Mouse (Mus musculus) thymus, postnatal 0 days (tissue): ENCODE measurements around the gene Mycbpap. TPM values are rescaled to one million over a fixed set of nuclear protein-coding genes. Genes with fewer than 3 reads are reported as not detected.

Source experiments
- DNase-seq: peaks from one replicate; pipeline ENCODE4 v3.0.0-alpha.2; 2015; ENCODE audit warnings: low spot score
- polyA plus RNA-seq: library from polyadenylated mRNA; unstranded; fragments of >200 nt; fragmentation: Nextera tagmentation; extraction: Ambion mirVana; gene quantifications from 2 replicates; pipeline ENCODE4 v1.2.1, GENCODE M21; 2015

The Mycbpap gene
- 0.14 and 0.17 TPM in 2 replicates for polyA plus RNA-seq

DNA sequence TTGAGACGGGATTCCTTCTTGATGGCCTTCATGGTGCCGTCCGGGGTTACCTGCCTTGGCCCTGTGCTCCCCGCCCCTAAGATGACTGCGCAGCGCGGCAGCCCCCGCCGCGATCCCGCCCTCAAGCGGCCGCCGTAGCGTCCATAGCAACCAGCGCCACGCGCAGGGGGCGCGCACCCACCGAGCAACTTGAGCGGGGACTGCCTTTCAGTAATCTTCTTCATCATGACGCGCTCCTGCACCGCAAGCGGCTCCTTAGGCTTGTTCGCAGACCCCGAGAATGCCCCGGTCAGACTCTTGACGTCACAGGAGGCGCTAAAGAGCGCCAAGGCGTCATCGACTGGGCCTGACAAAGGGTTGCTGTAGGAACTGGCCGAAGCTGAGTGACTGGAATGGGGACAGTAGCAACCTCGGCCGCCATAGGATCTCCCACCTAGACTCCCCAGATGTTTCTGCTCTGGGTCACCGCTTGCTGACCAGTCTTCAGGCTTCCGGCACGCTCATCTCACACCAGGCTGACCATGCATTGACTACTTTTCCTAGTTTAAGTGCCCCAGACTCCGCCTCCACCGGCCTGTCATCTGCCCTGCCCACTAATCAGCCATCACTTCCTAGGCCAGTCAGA, at the start of gene Mycbpap:
Mycbpap (minus strand) TSS at position 524 of the 625 bp plus-strand sequence.
- peak; percentile 10 for DNase-seq

DNA sequence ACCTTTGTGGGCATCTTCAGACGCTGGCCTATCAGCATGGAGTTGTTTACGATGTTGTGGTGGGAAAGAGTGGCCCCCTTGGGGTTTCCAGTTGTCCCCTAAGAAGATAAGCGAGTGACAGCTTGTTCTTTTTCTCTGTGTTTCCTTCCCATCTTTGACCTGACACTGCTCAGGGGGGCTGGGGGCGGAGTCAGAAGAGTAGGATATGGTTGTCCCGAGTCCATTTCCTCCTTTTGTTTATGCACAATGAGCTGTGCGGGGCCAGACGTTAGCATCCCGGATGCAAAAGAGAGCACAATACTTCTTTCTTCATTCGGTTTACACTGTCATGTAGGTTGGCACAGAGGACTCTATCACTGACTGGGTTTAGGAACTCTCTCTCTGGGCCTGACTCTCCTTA, 49.1 kb upstream of the Mycbpap start:
- DNase-seq: peak; percentile 82

DNA sequence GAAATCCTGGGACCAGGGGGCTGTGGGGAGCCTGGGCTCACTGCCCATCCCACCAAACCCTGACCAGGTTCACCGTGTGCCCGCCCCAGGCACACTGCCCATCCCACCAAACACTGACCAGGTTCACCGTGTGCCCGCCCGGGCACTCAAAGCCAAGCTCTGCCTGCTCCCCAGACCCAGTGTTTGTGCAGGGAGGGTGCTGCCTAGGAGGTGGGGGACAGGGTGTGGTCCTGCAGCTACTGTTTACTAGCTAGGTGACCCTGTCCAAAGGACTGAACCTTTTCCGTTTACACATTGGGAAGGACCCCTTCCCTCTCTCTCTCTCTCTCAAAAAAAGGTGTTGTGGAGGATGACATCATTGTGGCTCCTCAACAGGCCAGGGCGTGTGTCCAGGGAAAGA, 45.8 kb upstream of the Mycbpap start:
- DNase-seq: no peak

DNA sequence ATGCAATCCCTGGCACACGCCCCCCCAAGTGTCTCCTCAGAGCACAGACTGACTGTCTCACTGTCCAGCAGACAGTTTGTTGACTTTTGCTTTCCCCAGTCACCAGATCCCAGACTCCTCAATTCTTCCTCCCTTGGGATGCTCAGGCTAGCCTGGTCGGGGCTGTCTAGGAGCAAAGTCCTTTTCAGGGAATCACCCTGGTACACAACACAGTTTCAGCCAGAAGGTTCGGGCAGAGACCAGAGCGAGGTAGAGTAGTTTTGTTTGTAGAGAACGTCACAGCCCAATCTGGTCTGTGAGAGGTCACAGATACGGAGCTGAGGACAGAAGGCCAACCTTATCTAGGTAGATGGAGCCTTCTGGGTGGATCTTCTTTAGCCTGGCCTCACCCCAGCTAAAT, 45.0 kb upstream of the Mycbpap start:
- no peak for DNase-seq

DNA sequence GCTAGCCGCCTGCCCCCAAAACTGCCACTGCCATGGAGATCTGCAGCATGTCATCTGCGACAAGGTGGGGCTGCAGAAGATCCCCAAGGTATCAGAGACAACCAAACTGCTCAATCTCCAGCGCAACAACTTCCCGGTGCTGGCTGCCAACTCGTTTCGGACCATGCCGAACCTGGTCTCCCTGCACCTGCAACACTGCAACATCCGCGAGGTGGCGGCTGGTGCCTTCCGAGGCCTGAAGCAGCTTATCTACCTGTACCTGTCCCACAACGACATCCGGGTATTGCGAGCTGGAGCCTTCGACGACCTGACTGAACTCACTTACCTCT, 43.6 kb upstream of the Mycbpap start:
- peak; percentile 15 for DNase-seq

DNA sequence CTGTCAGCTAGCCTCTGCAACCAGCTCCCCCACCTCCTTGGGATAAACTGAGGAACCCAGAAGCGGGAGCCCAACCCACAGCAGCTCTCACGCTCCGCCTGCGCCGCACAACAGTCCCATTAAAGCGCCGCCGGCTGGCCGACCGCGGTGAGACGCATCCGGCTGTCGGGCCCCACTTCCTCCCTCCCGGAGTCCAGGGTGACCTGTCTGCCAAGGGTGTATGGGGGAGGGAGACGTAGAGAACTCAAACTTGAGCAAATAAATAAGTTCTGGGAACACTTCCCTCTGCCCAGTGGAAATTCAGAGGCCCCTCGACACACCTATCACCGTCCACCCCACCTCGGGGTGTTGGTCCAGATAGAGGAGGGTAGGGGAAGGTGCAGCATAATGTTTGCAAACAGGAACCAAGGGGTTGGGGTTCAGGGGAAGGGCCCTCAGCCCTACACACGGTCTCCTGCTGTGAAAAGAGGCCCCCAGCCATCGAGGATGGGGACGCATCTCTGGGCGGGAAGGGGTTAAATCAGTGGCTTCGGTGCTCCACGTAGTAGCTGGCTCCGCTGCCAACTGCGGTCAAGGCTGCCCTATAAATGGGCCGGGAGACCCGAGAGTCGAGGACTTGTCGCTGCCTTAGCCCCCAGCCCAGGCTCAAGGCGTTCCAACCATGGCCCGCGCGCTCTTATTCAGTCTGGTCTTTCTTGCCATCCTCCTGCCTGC, 43.1 kb upstream of the Mycbpap start, which contains the start of gene Chad:
Chad (plus strand) TSS at position 611 of the 714 bp plus-strand sequence.
- peak; percentile 39 for DNase-seq

DNA sequence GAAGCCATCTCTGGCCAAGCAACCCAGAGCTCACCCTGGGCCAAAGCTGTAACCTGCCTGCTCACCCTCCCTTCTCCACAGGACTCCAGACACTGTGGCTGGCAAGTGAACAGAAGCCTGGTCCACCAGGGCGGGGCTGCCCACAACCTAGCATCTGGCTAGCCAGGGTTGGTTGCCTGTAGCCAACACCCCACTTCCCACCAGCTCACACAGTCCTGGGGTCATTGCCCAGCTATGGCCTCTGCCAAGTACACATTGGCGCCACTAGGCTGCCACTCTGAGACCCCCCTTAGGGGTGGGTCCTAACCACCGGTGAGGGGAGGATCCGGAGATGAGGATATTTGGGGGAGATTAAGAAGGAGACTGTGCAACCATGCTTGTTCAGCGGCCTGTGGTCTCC, 42.3 kb upstream of the Mycbpap start:
- DNase-seq: no peak

DNA sequence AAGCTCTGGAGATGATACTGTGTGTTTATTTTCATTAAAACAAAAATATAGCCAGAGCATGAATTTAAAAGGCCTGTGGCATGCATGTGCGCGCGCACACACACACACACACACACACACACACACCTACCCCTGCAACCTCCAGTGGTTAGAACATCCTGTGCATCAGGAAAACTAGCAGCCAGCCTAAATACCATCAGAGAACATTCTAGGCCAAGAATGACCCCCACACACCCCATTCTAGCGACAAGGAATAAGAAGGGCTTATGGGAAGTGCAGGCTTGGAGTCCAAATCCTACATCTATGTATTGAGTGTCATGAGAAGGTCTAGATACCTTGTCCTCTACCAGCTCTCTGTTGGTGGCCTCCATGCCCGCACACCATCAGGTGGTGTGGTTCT, 41.8 kb upstream of the Mycbpap start:
- no peak for DNase-seq

DNA sequence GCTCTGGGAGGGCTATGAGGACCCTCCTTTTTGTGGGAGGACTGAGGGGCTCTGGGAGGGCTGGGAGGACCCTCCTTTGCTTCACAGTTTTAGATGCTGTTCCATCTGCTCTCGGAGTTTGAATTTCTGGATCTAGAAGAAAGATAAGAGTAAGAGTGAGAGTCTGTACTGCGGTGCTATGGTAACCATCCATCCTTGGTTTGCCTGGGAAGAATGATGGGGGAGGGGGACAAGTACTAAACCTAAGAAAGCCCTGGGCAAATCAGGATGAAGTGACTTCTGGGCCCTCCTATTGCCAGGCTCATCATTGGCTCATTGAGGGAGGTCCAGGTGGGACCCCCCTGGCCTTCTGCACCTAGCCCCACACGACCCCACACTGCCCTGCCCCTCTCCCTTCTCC, 36.7 kb upstream of the Mycbpap start:
- no peak for DNase-seq

DNA sequence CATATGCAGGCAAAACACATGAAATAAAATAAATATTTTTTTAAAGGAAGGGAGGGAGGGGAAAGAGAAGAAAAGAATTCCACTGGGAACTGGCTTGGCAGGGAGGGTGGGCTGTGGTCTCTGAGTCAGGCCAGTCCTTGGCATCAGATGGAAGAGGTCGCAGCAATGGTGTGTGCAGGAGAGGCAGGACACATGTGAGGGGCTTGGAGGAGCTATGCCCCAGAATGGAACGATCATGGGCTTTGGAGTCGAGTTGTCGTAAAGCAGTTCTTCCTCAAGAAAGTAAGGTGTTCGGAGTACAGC, 28.9 kb upstream of the Mycbpap start:
- no peak for DNase-seq

DNA sequence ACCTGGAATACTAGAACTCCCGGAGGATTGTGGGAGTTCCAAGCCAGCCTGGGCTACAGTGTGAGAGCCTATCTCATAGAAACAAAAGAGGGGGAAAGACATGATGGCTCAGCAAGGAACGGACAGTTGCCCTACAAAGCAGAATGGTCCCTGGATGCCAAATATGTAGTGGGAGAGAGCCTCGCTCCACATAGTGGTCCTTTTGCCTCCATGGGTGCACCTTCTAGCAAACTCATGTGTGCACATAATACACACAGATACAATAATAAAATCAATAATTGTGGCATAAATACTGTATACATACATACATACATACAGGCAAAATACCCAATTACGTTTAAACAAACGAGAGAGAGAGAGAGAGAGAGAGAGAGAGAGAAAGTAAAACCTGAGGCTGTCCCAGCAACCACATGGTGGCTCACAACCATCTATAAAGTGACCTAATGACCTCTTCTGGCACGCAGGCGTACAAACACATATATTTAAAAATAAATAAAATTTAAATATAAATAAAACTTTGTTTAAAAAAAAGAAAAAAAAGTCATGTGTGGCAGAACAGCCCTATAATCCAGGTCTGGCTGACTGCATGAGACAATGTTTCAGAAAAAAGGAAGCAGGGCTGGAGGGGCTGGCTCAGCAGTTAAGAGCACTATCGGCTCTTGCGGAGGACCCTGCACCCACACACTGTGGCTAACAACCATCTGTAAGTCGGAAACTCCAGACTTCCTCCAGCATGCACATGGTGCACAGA, 28.3 kb upstream of the Mycbpap start:
- no peak for DNase-seq

DNA sequence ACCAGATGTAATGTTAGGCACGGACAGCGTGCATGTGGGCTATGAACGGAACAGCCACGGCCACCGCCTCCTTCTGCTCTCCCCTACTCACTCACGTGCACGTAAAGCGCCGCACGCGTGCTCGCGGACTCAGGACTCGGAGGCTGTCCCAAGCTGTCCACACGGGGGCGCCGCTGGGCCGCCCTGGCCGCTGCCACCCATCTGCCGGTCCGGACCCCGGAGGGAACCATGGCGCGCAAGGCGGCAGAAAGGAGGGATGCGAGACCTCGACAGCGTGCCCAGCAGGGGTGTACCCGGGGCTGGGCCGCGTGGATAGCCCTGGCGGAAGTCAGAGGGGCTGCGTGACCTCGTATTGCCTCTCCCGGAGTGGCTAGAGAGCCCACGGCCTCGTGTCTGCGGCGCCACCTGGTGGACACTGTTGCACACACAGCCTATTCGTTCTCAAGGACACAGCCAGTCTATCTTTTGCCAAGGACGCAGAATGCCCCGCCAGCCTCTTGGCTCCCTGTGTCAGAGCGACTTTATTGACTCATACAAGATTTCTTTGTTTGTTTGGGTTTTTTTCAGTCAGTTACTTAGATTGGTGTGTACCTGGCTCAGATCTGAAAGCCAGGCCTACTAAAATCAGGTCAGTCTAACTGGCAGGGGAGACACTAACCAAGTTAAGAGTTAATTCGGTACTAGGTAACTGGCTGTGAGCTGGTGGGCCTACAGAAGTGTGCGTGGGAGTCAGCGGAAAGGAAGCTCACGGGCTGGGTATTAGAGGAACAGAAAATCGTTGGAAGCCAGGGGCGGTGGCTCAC, 27.5 kb upstream of the Mycbpap start, which contains the start of gene Rsad1:
Rsad1 (minus strand) TSS at position 368 of the 803 bp plus-strand sequence.
- DNase-seq: peak; percentile 91

DNA sequence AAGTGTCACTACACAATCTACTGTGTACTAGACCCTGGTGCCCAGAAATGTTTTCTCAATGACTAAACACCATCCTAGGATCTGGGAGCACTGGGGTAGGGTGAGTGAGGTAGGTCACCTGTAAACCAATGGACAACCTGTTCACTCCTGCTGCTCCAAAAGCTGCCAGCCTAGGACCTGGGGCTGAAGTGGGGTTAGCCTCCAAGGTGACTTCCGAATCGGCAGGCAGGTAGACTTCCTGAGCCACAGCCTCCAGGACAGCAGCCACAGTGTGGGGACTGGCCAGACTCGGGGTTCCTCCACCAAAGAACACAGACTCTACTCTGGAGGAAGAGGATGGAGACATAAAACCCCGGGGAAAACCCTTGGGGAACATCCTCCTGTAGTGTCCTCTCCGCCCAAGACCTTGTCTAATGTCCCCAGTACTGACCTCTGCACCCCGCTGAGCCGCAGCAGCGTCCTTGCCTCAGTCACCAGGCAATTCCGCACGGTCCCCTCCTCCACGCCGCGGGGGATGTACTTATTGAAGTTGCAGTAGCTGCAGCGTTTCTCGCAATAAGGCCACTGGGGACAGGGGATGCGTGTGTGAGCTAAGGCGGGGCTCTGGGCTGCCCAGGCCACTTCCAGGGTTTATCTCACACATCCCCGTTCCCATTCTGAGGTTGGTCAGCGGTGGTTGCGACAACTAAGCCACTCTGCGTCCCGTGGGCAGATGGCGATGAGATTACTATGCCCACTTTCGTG, 26.7 kb upstream of the Mycbpap start:
- DNase-seq: peak; percentile 27

DNA sequence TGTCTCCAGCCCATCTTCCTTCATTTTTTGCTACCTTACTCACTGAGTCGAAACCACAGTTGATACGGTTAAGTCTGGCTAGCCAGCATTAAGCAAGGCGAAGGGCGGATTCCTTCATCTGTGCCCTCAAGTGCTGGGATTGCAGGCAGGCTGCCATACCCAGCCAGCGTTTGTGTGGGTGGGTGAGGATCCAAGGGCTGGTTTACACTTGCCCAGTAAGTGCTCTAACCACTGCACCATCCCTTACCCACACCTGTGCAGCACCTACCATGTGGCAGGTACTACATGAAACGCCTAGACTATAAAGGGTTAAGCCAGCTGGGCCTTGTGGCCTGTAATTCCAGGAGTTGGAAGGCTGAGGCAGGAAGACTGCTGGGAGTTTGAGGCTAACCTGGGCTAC, 25.7 kb upstream of the Mycbpap start:
- no peak for DNase-seq

DNA sequence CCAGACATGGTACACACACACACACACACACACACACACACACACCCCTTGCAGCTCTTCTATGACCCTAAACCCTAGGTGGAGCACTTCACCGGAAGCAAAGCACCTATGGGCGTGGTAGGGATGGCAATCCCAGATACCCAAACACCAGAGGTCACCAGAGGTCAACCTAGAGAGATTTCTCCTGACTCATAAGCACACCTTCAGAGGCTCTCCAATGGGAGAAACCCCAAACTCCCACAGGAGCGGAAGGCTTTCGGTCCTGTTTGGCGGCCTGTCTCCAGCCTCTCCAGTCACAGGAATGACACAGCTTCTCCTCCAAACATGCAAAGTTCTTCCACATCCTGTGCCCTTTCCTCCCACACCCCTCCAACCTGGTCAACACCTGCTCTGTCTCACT, 24.8 kb upstream of the Mycbpap start:
- no peak for DNase-seq

DNA sequence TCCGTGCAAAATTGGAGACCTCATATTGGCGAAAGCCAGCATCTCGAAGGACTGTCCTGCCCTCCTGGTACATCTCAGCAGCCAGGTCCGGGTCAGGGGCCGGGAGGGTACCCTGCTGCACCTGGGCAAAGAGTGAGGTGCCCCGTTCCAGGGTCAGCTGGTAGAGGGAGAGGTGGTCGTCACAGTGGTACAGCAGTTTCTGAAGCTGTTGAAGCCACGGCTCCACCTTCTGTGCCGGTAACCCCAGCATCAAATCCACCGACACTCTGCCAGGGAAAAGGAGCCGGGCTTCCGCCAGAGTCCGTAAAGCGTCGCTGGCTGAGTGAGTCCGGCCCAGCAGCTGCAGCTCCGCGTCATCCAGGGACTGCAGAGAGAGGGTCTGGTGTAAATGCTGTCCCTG, 22.9 kb upstream of the Mycbpap start:
- no peak for DNase-seq

DNA sequence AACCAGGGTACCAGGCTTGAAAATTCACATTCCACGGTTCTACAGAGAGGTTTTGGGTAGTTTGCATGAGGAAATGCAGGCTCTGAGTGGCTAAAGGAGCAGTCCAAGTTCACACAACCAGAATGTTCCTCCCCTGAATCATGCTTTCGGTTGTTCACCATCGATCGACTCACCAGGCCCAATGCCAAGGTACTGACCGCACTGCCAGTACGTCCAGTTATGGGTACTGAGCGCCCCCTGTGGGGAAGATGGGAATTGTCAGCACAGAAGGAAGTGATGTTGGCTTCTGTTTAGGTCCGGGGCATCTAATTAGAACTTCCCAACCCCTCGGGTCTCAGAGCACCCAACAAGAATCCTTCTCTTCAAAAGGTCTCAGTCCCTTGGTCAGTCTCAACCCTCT, 22.4 kb upstream of the Mycbpap start:
- DNase-seq: peak; percentile 12

DNA sequence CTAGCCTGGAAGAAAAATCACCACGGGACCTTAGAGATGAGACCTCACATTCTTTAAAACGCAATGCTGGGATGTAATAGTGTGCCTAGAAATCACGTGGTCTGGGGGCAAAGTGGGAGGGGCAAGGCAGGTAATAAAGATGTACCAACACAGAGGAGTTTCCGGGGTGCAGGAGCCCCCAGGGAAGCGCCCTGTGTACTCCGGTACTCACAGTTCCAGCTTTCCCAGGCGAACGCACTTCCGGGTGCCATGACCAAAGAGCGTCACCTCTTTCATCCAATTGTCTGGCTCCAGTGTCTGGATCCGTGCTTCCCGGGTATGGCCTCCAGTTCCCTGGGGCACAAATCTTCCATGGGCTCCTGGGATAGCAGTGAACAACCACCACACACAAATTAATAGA, 21.8 kb upstream of the Mycbpap start:
- DNase-seq: no peak

DNA sequence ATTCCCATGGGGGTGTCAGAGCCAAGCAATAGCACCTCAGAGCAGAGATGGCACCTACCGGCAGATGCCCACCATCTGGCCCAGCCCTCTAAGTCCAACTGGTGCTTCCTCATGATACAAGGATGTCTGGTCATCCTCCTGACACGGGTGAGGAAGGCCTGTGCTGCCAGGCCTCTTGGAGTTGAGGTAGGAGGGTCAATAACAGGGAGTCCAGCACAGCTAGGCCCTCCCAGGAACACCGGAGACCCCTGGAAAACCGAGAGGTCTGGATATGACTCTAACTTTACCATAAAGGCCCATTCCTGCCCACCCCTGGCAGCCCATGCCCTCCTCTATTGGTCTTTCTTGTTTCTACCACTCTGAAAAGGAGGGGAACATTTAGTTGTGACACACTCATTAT, 20.9 kb upstream of the Mycbpap start:
- no peak for DNase-seq

DNA sequence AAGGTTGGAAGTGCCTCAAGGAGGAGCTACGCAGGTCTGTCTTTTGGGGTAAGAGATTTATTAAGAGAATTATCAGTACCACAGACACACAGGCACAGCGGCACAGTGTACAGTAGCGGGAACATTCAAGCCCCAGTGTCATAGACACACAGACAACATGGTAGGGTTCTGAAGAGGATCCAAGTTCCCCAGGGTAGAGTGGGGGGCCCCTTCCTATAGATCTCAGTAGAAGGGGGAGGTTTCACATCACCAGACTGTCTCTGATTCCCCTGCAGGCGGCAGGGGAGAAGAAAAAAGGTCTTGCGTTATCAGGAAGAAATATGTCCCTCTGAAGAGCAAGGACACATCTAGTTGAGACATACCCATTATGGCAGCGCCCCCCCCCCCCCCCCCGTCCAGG, 18.2 kb upstream of the Mycbpap start:
- DNase-seq: no peak

DNA sequence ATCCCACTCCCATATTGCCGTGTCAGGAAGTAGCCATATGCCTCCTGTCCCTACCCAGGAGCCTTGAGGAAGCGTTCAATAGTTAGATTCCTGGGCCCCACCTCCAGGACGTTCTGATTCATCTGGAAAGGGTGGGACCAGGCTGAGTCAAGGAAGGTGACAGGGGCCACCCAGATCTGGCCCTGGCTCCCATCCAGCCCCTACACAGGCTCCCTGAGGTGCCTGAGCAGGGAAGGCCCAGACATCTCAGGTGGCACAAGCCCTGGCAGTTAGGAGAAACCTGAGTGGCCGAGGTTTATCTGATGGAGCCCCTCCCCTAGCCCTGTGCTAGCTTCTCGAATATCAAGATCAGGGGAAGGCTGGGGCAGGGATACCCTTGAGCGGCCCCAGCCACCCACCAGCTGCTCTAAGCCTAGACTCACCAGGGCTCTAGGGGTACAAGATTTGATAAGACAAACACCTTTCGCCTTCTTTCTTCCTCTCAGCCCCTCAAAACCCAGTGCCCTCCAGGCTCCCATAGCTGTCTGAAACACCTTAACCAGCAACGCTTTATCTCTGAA, 17.3 kb upstream of the Mycbpap start:
- no peak for DNase-seq
